Mouse (Mus musculus): ENCODE measurements at regions not wholly inside any gene's neighbourhood (a gene's known extent, or its start where the extent isn't known, plus 50 kb on each side); places are given as distances from the start of the nearest gene placed in this dataset.

DNA sequence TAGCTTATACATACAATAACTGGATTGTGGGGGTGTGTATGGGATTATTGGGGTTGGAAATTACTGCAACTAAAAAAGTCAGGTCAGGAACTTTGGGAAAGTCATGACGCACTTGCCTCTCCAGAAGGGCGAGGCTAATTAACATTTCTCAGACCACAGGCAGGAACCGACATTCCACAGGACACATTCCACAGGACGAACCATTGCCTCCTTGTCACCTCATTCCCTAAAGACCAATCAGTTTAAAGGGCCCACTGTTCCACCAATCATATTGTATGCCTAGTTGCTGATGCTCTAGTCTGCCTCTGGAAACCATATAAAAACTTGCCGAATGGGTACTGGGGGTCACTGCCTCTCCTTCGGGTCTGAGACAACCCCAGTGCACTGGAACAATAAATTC is 113.0 kb upstream of the Pcgf5 start:
- no peak for DNase-seq (ENCODE audit: low spot score in 2 of 2)

DNA sequence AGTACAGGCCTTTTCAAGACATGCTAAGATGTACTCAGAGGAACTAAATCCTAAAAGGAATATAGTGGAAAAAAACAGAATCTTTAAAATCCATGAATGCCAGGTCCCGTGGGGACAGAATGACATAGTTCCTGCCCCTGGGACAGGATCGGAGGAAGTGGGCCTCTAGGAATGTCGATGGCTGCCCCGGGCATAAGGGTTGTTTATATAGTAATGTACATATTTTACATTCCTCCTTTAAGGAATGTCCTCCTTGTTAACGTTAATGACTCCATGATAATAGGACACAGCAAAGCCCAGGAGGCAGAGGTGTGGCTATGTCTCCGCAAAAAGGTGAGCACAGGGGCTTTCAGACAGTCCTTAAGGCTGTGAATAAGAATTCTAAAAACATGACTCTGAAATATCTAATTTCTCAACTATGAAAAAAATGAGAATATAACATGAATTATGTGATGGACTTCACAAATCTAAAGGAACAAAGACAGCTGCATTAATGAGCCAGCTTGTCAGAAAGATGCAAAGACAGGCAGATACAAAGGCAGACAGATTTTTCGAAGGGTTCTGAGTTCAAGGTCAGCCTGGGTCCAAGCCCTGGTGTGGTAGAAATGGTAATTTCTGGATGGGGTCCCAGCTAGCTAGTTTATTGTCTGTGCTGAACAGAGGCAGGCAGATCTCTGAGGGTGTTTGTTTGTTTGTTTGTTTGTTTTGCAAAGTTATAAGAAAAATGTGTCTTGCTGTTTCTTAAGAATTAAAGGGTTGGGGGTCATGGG is 111.3 kb upstream of the Pcgf5 start:
- no peak for DNase-seq (ENCODE audit: low spot score in 2 of 2)

DNA sequence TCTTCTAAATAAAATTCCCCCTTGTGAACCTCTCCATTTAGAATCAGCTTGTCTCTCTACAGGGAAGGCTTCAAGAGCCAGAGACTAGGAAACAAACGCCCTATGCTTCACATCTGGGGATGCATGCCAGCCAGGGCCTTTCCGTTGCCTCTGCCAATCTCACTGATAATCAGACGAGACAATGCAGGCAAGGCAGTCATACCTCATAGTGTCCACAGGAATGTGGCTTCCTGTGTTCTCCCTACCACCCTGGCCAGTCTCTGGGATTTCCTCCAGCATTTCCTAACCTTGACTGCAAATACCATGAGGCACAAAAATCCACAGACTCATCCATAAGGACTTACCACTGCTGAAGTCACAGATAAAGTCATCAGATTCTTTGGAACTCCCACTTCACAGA is 110.4 kb upstream of the Pcgf5 start:
- DNase-seq (ENCODE audit: low spot score in 2 of 2) = no peak

DNA sequence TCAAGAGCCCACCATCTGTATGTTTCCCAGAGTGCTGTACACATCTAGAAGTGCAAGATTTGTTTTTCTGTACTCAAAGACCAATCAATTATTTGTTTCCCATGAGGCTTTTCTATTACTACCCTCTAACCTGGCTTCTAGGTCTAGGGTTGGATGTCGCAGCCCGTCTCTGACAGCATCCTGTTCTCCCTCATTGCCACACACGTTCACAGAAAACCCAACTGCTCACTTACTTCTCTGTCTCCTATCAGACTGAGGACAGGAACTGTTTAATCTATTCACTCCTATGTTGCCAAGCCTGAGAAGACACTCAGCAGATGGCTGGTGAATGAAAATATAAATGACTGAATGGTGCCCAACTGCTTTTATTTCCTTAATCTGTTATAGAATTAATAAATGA is 109.6 kb upstream of the Pcgf5 start:
- no peak for DNase-seq (ENCODE audit: low spot score in 2 of 2)

DNA sequence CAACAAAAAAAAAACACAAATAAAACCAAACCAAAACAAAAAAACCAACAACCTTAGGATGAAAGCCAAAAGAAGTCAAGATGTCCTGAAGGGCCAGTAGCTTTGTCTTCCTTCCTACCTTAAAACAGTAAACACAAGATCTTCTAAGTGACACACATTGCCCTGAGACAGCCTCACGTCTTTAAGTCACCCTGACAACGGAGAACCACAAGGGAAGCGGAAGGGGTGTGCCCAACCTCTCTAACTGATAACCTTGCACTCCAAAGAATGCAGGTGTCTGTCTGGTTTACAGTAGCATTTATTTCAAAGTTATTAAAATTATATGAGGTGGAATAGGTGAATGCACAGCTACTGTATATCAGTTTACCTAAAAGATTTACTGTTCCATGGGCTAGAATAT is 105.7 kb upstream of the Pcgf5 start:
- DNase-seq (ENCODE audit: low spot score in 2 of 2) = no peak

DNA sequence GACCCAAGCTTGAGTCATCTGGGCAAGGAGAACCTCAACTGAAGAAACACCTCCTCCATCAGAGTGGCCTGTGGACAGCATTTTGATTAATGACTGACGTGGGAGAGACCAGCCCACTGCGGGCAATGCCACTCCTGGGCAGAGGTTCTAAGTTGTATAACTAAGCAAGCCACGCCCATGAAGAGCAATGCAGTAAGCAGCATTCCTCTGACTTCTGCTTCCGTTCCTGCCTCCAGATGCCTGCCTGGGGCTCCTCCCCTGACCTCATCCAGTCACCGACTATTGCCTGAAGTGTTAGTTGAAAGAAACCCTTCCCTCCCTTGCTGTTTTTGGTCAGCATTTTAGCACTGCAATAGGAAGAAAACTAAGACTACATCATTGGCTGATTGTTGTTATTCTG is 105.2 kb upstream of the Pcgf5 start:
- DNase-seq (ENCODE audit: low spot score in 2 of 2) = no peak

DNA sequence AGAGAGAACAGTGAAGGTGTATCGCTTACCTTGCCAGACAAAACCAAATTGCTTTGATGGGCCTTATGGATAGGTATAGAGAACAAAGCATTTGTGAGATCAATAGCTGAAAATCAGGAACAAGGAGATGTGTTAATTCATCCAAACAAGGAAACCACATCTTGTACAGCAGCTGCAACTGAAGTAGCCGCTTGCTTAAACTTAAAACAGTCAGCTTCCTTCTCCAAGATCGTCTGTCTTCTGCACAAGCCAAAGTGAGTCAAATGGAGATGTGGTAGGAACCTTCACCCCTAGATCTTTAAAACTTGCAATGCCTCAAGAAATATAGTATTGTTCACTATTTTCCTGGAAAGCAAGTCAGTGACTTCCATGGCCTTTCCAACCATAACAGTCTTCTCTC is 95.6 kb upstream of the Pcgf5 start:
- DNase-seq (ENCODE audit: low spot score in 2 of 2) = no peak

DNA sequence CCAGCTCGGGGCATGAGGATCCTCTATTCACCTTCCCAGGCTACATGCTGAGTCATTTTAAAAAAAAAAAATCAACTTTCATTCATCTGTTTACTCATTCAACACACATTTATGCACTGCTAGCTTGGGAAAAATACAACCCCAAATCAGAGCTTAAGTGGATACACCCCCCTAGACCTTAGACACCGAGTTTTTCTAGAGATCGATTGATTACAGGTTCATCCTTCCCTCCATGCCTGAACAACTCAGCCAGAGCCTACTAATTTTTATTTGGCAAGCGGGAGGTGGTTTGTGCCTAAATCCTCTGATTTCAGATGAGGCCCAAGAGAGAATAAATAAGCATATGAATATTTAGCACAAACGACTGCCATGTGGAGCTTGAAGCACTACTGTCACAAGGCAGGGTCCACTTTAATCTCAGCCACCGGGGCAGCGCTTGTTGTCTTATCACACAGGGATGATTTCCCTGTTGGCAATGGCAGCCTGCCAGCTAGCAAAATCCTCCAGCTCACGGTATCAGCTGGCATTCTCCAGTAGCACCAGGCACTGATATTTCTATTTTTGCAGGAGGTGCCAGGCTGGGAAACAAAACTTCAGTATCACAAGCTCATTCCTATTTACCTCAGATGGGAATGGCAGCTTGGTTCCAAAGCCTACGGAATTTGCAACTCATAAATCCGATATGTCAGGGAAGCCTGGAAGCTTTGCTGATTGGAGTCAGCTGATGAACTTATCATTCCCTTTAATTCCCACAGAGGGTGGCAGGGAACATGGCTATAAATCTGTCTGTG is 90.2 kb upstream of the Pcgf5 start:
- DNase-seq (ENCODE audit: low spot score in 2 of 2) = no peak

DNA sequence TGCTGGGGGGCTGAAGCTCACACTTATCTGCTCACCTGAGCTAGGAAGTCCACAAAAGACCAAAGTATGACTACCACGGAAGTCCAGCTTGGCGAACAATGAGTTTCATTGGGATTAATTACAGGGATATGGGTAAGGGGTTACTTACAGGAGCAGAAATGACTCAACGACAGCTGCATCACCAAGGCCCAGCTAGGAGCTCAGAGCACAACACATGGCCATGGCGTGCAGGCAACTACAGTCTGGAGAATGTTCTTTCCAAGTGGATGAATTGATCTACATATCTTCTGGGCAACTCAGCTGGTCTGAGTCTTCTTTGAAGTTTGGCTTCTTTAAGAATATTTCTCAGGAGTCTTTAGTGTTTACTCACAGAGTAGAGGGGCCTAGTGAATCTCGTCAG is 86.3 kb upstream of the Pcgf5 start:
- DNase-seq (ENCODE audit: low spot score in 2 of 2) = no peak

DNA sequence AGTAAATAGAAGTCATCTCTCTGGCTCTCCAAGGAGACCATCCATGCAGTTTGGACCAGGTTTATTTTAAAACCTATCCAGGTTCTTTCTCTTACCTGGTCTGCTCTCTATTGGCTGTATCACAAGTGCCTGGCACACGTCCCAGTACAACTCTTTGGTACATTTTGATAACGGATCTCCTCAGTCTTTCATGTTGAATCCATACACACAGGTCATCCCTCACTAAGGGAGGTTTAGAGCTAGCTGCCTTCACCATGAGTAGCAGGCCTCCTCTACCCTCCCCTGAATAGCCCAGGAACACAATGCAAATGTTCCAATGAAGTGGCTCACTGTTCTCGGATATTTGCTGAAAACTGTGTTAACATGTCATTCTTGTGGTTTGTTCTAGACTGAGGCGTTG is 84.2 kb upstream of the Pcgf5 start:
- DNase-seq (ENCODE audit: low spot score in 2 of 2) = no peak

DNA sequence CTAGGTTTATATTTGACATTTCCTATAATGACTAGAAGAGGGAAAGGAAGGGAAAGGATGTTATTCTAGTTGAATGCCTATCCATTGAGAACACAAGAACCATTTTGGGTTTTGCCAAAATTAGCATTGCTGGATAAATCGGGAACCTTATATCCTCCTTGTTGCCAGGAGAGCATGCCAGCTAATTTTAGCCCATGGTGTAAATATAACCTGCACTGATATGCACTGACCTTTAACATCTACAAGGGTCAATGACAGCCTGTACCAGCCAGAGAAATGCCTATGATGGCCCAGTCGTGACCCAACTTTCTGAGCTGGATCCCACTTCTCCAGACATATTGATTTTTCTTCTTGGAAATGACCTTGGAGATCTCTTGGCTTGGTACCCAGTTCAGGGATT is 83.7 kb upstream of the Pcgf5 start:
- no peak for DNase-seq (ENCODE audit: low spot score in 2 of 2)

DNA sequence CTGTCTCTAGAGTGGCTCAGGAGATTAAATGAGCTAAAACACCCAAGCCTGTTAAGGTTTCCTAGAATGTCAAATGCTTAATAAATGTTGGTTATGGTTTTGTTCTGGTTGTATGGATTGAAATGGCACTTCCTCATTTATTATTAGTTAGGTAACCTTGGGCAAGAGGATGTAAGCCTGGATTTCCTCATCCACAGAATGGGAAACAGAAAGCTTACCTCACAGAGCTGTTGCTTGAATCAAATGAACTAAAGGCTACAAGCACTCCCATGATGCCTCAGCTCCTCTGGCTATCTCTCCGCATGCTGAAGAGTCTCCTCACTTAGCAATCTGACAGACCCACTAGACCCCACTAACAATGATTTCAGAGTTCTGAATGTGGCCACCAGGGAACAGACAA is 82.8 kb upstream of the Pcgf5 start:
- DNase-seq (ENCODE audit: low spot score in 2 of 2) = no peak

DNA sequence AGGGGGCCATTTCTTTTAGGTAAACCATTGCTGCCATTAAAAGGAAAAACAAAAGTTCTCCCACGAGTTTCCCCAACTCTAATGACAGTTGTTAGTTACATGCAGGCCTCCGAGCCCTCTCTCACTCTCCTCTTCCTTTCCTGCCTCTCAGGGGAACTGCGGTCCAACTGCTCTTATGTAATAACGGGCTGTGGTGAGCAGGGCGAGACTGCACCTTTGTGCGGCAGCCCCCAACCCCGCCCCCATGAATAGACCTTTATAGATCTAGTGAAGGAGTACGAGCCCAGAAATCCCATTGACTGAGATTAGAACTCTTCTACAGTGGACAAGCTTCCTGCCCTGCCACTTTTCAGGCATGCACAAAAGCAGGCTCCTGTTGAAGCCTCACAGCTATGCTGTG is 81.8 kb upstream of the Pcgf5 start:
- peak in 1 of 2 experiments; percentile 4 for DNase-seq (ENCODE audit: low spot score in 2 of 2)

DNA sequence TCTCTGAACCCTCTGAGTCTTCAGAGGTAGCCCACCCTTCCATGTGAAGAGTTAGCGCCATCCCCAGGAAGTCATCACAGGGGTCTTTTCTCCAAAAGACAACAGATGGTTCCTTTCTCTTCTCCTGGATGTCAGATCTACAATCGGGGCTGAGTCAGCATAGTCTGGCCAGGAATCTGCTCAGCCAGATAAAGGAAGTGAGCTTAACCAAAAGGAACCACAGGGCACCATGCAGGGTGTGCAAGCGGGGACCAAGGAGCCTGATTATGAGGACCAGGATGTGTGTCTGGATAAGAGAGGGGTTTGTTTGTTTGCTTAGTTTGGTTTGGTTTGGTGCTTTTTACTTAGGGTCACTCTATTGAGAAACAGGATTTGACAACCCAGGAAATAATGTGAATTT is 74.6 kb upstream of the Pcgf5 start:
- DNase-seq (ENCODE audit: low spot score in 2 of 2) = no peak

DNA sequence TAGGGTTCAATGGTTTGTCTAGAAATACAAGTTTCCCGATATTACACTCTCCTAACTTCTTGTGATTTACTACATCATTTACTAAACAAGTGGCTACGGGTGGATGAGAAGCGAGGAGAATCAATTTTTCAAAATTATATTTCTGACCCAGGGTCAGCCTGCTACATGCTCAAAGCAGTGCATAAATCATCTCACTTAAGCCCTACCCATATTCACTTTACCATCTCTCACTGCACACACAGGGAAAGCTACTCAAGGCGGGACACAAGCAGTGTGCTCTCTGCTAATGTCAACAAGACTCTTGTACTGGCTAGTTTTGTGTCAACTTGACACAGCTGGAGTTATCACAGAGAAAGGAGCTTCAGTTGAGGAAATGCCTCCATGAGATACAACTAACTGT is 62.6 kb upstream of the Pcgf5 start:
- DNase-seq (ENCODE audit: low spot score in 2 of 2) = no peak

DNA sequence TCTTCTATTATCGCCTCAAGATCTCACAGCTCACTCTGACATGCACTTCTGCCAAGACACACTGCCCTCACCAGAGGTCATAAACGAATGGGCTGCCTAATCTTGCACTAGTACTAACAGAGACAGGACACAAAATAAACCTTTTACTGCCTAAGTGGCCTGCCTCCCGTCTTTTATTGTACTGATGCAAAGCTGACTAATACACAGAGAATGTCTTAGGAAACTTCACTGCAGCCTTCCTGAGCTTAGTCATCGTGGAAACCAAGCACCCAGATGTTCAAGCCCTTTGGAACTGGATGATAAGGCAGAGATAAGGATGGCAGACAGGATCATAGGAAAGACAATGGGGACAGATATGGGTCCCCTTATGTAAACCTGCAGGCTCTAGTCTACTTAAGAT is 57.3 kb upstream of the Pcgf5 start:
- DNase-seq (ENCODE audit: low spot score in 2 of 2) = no peak

DNA sequence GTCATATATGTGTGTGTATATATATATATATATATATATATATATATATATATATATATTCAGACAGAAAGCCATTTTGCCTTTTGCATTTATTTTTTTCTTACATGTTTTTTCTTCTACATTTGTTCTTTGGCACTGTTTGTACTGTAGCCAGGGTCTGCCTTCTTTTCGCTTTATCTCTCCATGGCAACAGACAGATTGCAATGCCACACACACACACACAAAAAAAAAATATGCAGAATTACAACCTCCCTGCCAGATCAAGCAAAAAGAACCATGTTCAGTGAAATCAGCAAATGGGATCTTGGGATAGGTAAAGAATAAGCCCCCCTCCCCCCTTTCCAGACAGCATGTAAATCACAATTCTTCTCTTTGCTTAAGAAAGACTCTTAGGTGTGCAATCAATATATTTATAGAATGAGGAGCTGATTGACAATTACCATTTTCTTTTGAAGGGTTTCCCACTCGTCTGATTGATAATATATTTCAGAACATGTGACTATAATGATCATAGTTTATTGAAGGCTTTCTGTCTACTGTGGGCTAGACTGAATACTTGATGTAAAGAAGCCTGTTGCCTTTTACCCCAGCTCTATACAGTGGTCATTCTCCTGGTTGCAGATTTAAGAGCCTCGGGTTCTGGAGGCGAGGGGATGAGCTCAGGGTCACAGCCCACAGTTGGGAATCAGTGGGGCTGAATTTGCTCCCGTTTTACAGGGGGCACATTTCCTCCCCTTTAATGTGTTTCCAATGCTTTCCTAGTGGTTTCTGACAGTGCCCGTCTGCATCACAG is 54.7 kb upstream of the Pcgf5 start:
- DNase-seq (ENCODE audit: low spot score in 2 of 2) = no peak
